Mouse (Mus musculus) adrenal gland, adult 8-10 months (tissue): Measurements from ENCODE around the gene Neu4. TPM values are rescaled to one million over a fixed set of nuclear protein-coding genes. Genes with fewer than 3 reads are reported as not detected.
"Not testable (repeated sequence)": the region's sequence is repeated elsewhere in the genome, so short reads cannot be mapped to it uniquely, and the experiment has no call there.

ENCODE experiments used
- DNase-seq: peaks from one replicate; pipeline ENCODE4 v3.0.0; 2022
- total RNA-seq, 4 experiments: library from RNA; stranded (reverse); gene quantifications; 2 replicates each; pipeline ENCODE4 v1.2.4; 2022

Neu4 gene
- total RNA-seq, 4 experiments from 2014 or later: not detected

DNA sequence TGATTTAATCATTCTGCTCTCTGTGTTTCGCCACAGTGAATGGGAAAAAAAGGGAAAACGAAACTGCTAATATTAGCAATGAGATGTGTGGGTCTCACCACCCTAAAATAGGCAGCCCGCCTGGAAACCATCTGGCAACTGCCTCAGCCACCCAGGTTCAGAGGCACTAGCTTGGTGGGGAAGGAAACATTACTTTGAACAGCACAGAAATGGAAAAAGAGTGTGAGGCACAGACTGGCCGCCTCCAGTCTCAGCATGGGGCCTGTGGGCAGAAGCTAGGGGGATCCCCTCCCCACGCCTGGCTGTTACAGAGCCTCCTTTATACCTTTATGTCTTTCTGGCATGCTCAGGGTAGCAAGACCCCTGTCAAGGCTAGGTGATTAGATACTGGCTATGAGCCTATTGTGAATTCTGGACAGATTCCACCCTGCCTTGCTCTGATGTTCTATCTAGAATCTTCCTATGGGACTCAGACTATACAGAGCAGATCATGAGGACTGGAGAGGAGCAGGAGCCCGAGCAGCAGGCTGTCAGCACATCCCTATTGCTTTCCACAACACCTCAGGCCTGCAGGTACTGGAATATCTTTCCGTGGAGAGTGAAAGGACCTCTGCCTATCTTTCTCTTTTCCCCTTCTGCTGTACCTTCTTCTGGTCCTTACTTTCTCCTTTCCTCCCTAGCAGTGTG is 33.4 kb downstream of the Neu4 start:
- no peak for DNase-seq

- no peak for DNase-seq
Measured at GRCm38 (mm10) chr1:94054481-94054880, 34.2 kb downstream of the Neu4 start.

GRCm38 (mm10) chr1:94055966-94056365 is 35.7 kb downstream of the Neu4 start:
- DNase-seq: no peak

- DNase-seq: no peak
Measured at GRCm38 (mm10) chr1:94057401-94057800, 37.1 kb downstream of the Neu4 start.

GRCm38 (mm10) chr1:94058281-94058680 is 38.0 kb downstream of the Neu4 start:
- DNase-seq: not testable (repeated sequence)

DNA sequence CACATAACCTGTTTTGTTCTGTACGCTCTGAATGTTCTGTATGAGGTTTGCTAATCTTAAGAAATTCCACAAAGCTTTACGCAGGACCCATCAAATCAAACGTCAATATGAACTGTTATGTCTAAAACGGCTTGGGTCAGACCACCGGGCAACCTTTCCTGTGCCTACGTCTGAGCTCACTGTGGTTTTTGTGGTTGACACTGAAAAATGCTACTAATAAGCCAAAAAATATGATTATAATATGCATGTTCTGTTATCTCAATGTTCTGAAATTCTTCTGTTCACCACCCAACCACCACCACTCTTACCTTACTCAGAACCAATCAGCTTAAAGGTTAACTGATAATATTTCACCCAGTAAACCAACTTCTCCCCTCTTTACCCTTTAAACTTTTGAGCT is 54.5 kb downstream of the Neu4 start:
- no peak for DNase-seq

DNA sequence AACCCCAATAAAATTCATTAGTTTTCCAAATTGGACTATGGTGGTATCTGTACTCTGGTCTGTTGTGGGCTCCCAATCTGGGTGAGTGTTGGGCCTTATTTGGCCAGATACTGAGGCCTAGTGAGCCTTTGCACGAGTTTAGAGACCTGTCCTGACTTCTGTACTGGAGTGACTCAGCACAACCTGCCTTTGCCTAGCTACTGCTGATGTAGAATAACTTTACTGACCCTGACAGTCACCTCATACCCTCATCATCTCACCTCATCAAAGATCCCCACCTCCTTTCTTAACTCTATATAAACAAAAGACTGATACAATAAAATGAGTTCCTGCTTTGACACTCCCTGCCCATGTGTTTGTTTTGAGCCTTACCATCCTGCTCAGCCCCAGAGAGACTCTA is 56.5 kb downstream of the Neu4 start:
- no peak for DNase-seq

Other genes starting within 250 kb of the Neu4 start
- gene Dtymk, start 218.5 kb upstream of the Neu4 start, total RNA-seq: 10 to 100 TPM; 60.0 to 89.7 (median 75.5) TPM
- gene Ing5, start 216.5 kb upstream of the Neu4 start, total RNA-seq: 10 to 100 TPM; 16.6 to 21.9 (median 20.8) TPM
- 10 to 100 TPM; 66.1 to 75.9 (median 74.2) TPM for gene D2hgdh, start 195.5 kb upstream of the Neu4 start, total RNA-seq
- gene Gal3st2, start 159.1 kb upstream of the Neu4 start, total RNA-seq: under 1 TPM in 1 of 4 experiments, not detected in 3; 0.44 TPM
- gene Gal3st2b, start 102.1 kb upstream of the Neu4 start, total RNA-seq: under 1 TPM in 3 of 4 experiments, not detected in 1; 0.20 to 0.45 (median 0.30) TPM
- gene Gal3st2c, start 29.9 kb upstream of the Neu4 start, total RNA-seq: under 1 TPM; 0.06 to 0.16 (median 0.11) TPM
- under 1 TPM in 2 of 4 experiments, not detected in 2; 0.18 to 0.42 TPM for gene Pdcd1, start 32.1 kb downstream of the Neu4 start, total RNA-seq